Mouse (Mus musculus) intestine, postnatal 0 days (tissue): ENCODE data around the gene Iqgap3. TPM values are rescaled to one million over a fixed set of nuclear protein-coding genes. Genes with fewer than 3 reads are reported as not detected.

Source experiments
- ATAC-seq: fragments of 200-750 bp; cut with Nextera tagmentation; 2 replicates; pipeline ENCODE4 v1.8.0; 2017; ENCODE audit warnings: mild to moderate bottlenecking, moderate TSS enrichment, moderate library complexity
- H3K27ac ChIP-seq: fragments of 300-500 bp; sonication (generic); 2 replicates; pipeline ENCODE4 v1.5.1; 2014; ENCODE audit warnings: mild to moderate bottlenecking, low read depth, low read length, moderate library complexity
- H3K27me3 ChIP-seq: fragments of 300-500 bp; sonication (generic); replicated peaks from 2 replicates; pipeline ENCODE4 v1.6.1; 2014; ENCODE audit warnings: low read length, mixed read lengths; ENCODE audit not compliant: control insufficient read depth, insufficient read depth
- H3K36me3 ChIP-seq: fragments of 300-500 bp; sonication (generic); 2 replicates; pipeline ENCODE4 v1.6.1; 2014; ENCODE audit warnings: mild to moderate bottlenecking, moderate library complexity; ENCODE audit not compliant: control insufficient read depth, insufficient read depth
- H3K4me1 ChIP-seq: fragments of 300-500 bp; sonication (generic); replicated peaks from 2 replicates; pipeline ENCODE4 v1.6.1; 2014; ENCODE audit warnings: antibody characterized with exemption, low read length, mixed read lengths; ENCODE audit not compliant: control insufficient read depth, insufficient read depth
- H3K4me2 ChIP-seq: fragments of 300-500 bp; sonication (generic); replicated peaks from 2 replicates; pipeline ENCODE4 v1.6.1; 2014; ENCODE audit warnings: low read depth, mild to moderate bottlenecking, moderate library complexity
- H3K4me3 ChIP-seq: fragments of 300-500 bp; sonication (generic); 2 replicates; pipeline ENCODE4 v1.5.1; 2014; ENCODE audit warnings: low read depth, low read length
- H3K9ac ChIP-seq: fragments of 300-500 bp; sonication (generic); 2 replicates; pipeline ENCODE4 v1.6.1; 2014; ENCODE audit warnings: mild to moderate bottlenecking, low read depth, low read length
- H3K9me3 ChIP-seq: fragments of 300-500 bp; sonication (generic); 2 replicates; pipeline ENCODE4 v1.6.1; 2016; ENCODE audit warnings: mixed run types; ENCODE audit not compliant: control insufficient read depth
- CTCF ChIP-seq: sonication (generic); IDR thresholded peaks from 2 replicates; pipeline ENCODE4 v1.5.1; 2016; ENCODE audit warnings: low read depth, mild to moderate bottlenecking, control low read depth, antibody characterized with exemption, moderate library complexity
- WGBS: fragments of 180-500 bp; shearing (Covaris S2); extraction: QIAGEN DNeasy Blood & Tissue Kit; methylation state at CpG from one replicate; pipeline ENCODE4 v1.1.7; 2014; 5-methylcytosine and 5-hydroxymethylcytosine counted together
- polyA plus RNA-seq: library from polyadenylated mRNA; unstranded; fragments of >200 nt; fragmentation: Nextera tagmentation; extraction: Ambion mirVana; gene quantifications from 2 replicates; pipeline ENCODE4 v1.2.1, GENCODE M21; 2015

Iqgap3 gene
- polyA plus RNA-seq, 1 experiment from 2014 or later = 4.3 TPM

DNA sequence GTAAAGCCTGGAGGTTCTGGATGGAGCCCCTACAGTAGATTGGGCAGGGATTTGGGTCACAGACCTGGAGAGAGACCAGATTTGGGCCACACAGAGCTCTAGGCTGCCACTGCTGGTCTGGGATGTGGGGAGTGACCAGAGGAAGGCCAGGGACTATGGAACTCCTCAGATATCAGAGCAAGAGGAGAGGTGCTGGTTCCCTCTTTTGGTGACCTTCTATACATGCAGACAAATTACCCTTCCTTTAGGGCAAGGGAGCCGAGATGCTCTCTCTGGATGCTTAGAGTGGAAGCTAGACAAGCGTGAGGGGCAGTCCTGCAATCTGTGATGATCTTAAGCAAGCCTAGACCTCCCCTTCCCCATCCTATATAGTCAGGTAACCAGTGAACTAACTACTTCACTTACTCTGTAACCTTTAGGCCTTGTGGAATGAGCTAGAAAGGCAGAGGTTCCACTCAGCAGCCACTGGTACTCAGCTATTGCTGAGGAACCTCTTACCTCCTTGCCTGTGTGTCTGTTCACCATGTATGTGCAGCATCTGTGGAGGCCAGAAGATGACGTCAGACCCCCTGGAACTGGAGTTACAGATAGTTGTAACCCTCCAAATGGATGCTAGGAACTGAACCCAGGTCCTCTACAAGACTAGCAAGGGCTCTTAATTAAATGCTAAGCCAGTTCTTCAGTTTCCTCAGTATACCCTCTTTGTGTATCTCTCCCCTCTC, 71.7 kb downstream of the Iqgap3 start:
- no peaks in the 10 kb centered on the region for H3K27me3 ChIP-seq

DNA sequence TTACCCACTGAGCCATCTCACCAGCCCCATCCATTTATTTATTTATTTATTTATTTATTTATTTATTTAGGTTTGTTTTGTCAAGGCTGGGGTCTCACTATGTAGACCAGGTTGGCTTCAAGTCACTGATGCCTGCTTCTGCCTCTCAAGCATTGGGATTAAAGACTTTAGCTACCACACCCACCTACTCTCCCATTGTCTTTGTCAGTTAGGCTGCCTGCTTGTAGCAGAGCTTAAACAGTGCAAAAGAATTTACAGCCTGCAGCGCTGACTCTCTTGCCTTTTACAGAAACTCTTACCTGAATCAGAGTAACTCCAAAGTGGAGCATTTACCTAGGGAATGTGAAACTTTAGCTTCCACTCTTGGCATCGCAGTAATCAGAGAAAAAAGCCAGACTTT, 72.5 kb downstream of the Iqgap3 start:
- Histone ChIP-seq H3K4me1 (peaks cover 14% of the 10 kb centered on the region; the same call in 1 of the 2 replicates), H3K36me3 (peaks cover 39% of the 10 kb centered on the region), H3K4me3 (no peak overlapping the region), H3K27me3 (no peaks in the 10 kb centered on the region), H3K9ac (no peak overlapping the region), H3K9me3 (no peaks in the 10 kb centered on the region), H3K27ac (no peak overlapping the region), H3K4me2 (no peak overlapping the region)
- ATAC-seq = no peak
- 41% methylated on average over 2 of the region's 2 CpGs for WGBS
- no peak for TF ChIP-seq CTCF

More for the DNA sequence above, 71.7 kb downstream of the Iqgap3 start:
- H3K4me3 ChIP-seq = no peak overlapping the region
- H3K4me2 ChIP-seq = no peak overlapping the region
- no peak overlapping the region for H3K9ac ChIP-seq
- 86% methylated on average over 3 of the region's 3 CpGs for WGBS
- ATAC-seq = no peak
- H3K4me1 ChIP-seq = peaks cover 18% of the 10 kb centered on the region; the same call in 1 of the 2 replicates
- H3K36me3 ChIP-seq = peaks cover 31% of the 10 kb centered on the region
- no peaks in the 10 kb centered on the region for H3K9me3 ChIP-seq
- H3K27ac ChIP-seq = no peak overlapping the region
- peak; percentile 23; the same call in 1 of the 2 replicates for TF ChIP-seq CTCF

DNA sequence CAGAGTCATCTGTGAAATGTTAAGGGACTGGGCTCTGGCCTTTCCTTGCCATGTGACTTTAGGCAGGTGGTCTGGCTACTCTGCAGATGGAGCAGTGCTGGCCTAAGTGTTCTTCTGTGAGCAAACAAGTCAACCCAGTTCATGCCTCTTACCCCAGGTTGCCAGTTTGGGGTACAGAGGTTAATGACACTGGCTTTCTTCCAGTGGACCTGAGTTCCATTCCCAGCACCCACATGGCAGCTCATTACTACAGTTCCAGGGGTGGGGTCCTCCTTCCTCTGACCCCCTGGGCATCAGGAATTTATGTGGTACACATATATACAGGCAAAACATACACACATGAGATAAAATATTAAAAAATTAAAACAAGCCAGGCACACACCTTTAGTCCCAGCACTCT, 75.0 kb downstream of the Iqgap3 start:
- Histone ChIP-seq H3K9ac (no peak overlapping the region), H3K27ac (no peak overlapping the region), H3K4me3 (no peak overlapping the region), H3K36me3 (peaks cover 65% of the 10 kb centered on the region), H3K4me2 (no peak overlapping the region), H3K9me3 (no peaks in the 10 kb centered on the region), H3K4me1 (no peaks in the 10 kb centered on the region), H3K27me3 (no peaks in the 10 kb centered on the region)
- no peak for TF ChIP-seq CTCF
- ATAC-seq = no peak

DNA sequence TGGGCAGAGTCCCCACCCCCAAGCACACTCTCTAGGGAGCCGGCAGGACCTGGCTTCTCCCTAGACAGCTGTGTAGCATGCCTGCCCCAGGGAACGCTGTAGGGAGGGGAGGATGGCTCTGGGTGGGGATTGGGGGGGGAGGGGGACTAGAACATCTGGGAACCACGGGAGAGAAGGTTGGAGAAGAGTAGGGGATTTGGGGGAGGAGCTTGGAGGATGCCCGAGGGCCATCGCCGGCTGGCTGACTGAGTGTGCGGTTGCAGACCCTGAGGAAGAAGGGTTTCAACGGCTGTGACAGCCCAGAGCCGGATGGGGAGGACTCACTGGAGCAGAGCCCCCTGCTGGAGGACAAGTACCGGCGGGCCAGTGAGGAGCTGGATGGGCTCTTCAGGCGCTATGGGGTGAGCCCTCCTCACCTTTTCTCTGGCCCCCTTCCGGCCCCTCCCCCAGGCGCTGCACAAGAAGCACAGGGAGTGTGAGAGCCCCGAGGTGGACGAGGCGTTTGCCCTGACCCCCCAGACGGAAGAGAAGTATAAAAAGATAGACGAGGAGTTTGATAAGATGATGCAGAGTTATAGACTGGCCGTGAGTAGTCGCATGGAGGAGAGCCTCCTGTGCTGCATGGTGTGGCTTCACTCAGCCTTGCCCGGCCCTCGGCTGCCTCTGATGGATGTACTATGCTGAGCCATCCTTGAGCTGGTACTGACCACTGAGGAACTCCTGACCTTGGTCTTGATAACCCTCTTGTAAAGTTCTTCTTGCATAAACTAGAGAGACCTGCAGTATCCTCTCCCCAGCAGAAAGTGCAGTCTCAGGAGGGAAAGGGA, 76.2 kb downstream of the Iqgap3 start:
- no peak for ATAC-seq
- Histone ChIP-seq H3K9me3 (no peaks in the 10 kb centered on the region), H3K9ac (no peak overlapping the region), H3K4me1 (no peaks in the 10 kb centered on the region), H3K4me2 (no peak overlapping the region), H3K27ac (no peak overlapping the region), H3K36me3 (peaks cover 76% of the 10 kb centered on the region), H3K4me3 (no peak overlapping the region), H3K27me3 (no peaks in the 10 kb centered on the region)
- 34% methylated on average over 23 of the region's 23 CpGs for WGBS
- TF ChIP-seq CTCF = peak; percentile 80

DNA sequence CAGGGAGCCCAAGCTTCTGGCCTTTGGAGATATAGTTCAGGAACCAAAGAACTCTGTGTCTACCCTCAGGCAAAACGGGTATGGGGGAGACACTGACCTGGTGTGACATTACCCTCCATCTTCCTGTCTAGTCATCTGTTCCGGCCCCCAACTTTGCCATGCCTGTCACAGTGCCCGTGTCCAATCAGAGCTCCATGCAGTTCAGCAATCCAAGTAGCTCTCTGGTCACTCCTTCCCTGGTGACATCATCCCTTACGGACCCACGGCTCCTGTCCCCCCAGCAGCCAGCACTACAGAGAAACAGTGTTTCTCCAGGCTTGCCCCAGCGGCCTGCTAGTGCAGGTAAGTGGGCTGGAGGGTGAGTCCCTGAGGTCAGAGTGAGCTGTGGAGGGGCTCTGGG, 77.2 kb downstream of the Iqgap3 start:
- Histone ChIP-seq H3K36me3 (peaks cover 85% of the 10 kb centered on the region), H3K9me3 (no peaks in the 10 kb centered on the region), H3K4me3 (no peak overlapping the region), H3K4me2 (no peak overlapping the region), H3K27me3 (no peaks in the 10 kb centered on the region), H3K27ac (no peak overlapping the region), H3K4me1 (no peaks in the 10 kb centered on the region), H3K9ac (no peak overlapping the region)
- no peak for ATAC-seq
- no peak for TF ChIP-seq CTCF
- 87% methylated on average over 6 of the region's 6 CpGs for WGBS

DNA sequence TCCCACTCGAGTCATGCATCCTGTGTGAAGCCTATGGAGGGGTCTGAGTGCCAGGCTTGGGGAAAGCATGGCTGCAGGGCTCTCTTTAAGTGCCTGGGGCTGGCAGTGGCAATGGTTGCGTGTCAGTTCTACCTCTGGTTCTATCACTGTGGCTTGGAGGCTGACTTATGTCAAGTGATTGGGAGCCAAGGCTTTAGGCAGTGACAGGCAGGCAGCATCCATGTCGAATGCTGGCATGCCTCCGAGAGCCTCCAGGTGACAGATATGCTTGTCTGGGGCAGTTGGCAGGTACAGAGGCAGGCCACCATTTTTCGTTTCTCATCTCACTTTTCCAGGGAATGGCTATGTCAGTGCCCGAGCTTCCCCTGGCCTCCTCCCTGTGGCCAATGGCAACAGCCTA, 79.1 kb downstream of the Iqgap3 start:
- Histone ChIP-seq H3K9me3 (no peaks in the 10 kb centered on the region), H3K27ac (no peak overlapping the region), H3K27me3 (no peaks in the 10 kb centered on the region), H3K4me2 (no peak overlapping the region), H3K9ac (no peak overlapping the region), H3K4me1 (no peaks in the 10 kb centered on the region), H3K36me3 (peaks cover 92% of the 10 kb centered on the region), H3K4me3 (no peak overlapping the region)
- 82% methylated on average over 6 of the region's 6 CpGs for WGBS
- no peak for ATAC-seq
- no peak for TF ChIP-seq CTCF
